Mouse (Mus musculus) left cerebral cortex, adult 8-10 months (tissue): Measurements from ENCODE around the gene Ndufb4. TPM values are rescaled to one million over a fixed set of nuclear protein-coding genes. Genes with fewer than 3 reads are reported as not detected.

Experiments used
- DNase-seq, 2 experiments: peaks; one replicate each; pipeline ENCODE4 v3.0.0; 2022; ENCODE audit warnings: low spot score in 2 of 2
- total RNA-seq, 4 experiments: library from RNA; stranded (reverse); gene quantifications; 2 replicates each; pipeline ENCODE4 v1.2.4; 2022

Ndufb4 gene
- total RNA-seq, 4 experiments from 2014 or later = 62.1 to 83.1 (median 75.9) TPM

DNA sequence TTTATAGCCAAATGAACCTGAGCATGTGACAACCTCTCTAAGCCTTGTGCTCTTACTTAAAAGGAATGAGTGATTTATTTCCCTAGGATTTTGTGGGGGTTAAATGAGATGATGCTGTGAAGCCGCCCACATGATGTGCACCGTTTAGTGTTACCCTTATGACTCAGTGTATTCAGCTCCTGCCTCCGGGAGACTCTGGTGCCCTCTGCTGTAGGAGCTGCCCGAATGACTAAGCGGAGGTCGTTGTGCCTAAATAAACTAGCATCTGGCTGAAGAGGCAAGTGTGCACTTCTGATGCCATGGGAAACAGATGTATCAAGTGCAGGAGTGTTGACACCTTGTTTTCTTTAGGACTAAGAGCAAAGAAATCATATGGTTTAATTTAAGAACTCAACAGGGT, 18.1 kb downstream of the Ndufb4 start:
- peak in 1 of 2 experiments; percentile 76 for DNase-seq

DNA sequence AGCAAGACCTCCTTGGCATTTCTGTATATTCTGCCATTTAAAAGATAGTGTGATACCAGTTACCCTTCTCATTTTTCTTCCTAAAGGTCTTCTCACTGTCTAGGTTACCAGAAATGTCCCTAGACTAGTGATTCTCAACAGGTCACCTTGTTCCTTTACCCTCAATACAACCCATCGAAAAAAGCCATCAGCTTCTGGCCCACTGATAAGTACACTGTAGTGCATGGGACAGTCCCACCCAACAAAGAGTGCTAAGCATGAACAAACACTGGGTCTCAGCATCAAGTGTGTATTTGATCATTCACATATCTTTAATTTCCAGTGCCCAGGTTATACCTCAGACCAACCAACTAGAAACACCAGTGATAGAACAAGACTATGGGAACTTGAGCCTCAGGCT, 19.2 kb downstream of the Ndufb4 start:
- DNase-seq = no peak

DNA sequence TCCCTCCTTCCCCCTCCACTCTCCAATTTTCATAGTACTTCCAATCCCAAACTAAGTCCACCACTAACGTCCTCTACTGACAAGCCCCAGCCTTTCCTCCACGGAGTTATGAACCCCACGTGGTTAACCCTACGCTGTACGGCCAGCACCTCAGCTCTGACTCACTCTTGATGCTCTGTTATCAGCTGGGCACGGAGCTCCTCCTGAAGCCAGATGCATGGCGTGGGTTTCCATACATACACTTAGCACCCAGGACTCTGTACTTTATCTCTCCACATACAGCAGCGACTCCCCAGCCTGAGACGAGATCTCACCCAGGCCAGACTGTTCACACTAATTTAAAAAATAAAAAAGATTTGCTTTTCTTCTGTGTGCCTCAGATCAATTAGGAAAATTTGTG, 19.7 kb downstream of the Ndufb4 start:
- DNase-seq = no peak

DNA sequence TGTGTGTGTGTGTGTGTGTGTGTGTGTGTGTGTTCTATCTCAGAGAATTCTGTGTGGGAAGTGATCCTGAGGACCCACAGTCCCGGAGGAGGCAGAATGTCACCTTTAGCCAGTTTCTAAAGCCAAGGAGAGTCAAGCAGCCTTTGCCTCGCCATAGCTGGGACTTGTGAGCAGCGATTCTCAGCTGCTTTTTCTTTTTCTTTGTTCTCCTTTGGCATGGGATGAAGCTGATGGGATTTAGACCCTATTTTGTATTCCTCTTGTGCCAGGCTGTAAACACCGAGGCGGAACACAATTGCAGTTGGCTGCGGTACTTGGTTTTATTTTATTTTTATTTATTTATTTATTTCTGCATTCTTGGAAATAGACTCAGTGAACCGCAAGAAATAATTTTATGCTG, 25.2 kb downstream of the Ndufb4 start:
- DNase-seq = no peak

DNA sequence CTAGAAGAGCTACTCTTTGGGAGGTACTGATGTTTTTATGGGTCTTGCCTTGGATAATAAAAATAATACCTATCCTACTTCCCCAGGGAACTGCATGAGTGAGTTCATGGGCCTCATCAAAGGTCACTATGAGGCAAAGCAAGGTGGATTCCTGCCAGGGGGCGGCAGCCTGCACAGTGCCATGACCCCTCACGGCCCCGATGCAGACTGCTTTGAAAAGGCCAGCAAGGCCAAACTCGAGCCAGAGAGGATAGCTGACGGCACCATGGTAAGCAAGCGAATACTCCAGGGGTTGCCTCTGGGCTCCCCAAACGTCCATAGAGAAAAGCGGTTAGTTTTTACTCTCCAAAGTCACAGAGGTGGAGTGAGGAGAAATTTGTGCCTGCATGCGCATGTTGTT, 25.9 kb downstream of the Ndufb4 start:
- DNase-seq = no peak

DNA sequence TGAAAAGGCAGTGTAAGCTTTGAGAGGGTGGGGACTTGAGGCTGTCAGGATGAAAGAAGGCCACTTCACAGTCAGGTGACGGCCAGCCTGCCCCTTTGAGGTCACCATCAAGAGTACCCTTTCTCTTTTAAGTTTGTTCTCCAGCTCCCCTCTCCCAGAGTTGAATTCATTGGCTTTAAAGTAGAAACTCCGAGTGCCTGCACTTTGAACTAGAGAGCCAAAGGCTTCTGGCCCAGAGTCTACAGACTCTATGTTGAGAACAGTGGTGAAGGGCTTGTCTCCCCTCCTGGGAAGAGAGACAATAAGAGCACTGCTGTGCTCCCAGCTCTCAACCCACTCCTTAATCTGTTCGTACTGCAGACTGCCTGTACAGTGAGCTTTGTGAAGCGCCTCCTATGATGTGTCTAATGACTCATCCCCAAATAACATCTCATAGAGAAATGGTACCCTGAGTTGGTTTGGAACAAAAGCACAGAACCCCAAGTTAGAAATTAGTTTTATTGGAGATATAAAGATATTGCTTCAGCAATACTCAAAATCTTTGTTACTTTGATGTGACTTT, 27.8 kb downstream of the Ndufb4 start:
- no peak for DNase-seq

DNA sequence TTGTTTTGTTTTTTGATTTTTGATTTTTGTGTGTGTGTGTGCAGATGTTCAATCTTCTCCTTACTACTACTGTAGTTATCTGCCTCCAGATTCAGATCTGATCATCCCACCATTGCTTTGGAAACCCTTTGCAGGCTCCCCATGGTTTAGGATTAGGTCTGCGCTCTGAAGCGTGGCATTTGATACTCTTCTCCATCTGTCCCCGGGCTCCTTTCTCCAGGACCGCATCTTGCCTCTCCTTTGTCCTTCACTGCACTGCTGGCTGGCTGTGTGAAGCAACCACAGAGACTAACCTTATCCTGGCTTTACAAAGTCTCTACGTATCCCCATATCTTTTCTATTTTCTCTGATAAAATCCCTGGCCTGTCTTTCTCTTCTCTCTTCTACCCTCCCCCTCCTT, 31.3 kb downstream of the Ndufb4 start:
- DNase-seq = no peak

DNA sequence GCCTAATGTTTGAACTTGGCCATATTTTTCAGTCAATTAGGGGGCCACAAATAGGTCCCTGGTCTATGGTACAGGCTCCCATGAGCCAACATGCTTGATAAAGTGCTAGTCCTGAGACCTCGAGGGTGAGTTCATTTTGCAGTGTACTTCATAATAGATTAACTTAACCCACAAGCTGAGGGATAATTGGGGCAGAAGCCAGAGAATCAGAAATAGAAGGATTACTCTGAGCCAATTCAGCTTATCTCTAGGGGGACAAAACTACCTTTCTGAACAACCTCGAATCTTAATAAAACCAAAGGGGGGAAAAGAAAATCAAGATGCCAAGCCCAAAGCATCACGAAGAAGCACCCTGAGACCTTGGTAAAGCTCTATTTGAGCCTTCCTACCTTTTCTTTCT, 31.9 kb downstream of the Ndufb4 start:
- no peak for DNase-seq

DNA sequence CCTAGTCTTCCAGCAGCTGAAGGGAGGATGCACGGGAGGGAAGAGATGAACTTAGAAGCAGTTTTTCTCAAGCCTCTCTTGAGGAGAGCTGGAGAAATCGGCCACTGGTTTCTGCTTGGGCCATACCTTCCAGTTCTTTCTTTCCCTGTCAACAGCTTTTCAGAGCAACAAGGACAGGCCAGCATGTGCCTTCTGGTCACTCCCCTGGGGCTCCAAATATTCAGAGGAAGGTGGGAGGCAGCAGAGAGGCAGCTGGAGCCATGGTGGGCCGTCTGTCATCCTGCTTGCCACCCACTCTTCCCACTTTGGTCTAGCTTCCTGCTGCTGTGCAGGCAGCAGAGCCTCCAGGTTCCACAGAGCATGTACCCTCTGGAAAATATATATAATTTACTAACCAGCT, 36.6 kb downstream of the Ndufb4 start:
- DNase-seq = peak in 1 of 2 experiments; percentile 81

DNA sequence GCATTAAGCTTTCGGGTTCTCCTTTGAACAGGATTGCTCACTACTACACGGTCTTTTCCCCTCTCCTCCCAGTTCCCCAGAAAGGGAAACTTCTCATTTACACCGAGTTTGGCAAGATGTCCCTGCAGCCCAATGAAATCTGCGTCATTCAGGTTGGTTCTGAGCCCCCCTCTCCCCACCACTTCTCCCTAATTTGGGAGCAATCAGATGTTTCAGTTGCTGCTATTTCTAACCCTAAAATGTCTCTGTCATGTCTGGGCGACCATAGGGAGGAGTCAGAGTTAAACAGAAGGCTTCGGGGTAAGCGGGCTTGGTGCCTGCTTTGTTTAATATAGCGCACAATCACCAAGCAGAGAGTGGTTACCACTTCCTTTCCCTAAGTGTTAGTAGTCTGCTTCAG, 38.1 kb downstream of the Ndufb4 start:
- DNase-seq = no peak

DNA sequence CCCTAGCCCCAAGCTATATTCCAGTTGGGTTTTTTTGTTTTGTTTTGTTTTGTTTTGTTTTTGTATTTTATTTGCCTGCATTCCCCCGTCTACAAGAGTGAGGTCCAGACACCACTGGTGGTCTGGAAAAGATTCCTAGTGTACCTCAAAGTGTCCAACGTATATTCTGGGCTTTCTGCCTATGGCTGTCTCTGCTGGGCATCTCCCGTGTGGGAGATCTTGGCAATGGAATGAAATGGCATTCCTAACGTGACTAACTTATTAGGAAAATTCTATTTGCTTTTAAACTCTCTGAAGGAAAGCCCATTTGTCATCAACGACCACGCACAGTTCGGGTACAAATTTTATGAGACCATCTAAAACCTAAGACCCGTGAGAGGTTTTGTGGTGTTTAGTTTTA, 38.8 kb downstream of the Ndufb4 start:
- no peak for DNase-seq

DNA sequence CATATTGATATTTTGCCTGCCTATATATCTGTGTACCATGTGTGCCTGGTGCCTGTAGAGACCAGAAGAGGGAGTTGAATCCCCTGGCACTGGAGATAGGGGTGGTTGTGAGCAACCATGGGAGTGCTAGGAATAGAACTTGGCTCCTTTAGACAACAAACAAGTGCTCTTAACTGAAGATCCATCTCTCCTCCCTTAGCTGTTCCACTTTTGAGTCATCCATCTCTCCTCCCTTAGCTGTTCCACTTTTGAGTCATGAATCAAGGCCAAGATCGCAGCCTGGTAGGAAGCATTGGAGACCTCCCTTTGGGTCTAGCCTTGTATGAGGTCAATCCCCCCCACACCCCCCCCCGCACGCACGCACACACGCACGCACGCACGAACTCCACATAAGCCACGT, 39.7 kb downstream of the Ndufb4 start:
- no peak for DNase-seq

DNA sequence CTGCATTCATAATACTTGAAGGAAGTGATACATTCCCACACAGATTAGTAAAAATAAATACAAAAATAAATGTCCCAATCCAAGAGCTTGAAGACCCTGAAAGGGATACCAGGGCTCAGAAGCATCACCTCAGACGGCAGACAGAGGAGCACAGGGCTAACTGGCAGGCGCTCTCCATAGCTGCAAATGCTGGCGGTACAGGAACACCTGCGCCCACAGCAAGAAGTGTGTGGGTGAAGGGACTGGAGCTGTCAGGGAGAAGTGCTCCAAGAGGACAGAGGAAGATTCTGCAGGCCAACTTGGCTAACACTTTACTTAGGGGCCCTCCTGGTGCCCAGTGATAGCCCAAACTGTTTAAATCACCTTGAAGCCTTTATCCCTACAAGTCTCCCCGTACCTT, 42.2 kb downstream of the Ndufb4 start:
- DNase-seq = peak in 1 of 2 experiments; percentile 48

DNA sequence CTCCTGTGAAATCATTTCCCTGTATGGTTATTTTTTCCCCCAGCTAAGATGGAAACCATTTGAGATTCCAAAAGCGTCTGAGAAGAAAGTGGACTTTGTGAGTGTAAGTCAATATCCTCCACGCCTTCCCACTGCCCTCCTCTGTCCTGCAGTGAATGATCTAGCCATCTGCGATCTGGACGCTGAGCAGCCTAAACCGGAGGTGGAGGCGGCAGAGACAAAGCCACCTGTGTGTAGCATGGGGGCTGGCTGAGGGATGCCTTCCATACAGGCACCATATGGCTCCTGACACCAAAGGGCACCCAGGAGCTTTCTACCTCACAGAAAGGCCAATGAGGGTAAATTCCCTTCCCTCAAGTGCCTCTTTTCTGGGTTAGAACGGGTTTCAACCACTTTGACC, 43.2 kb downstream of the Ndufb4 start:
- DNase-seq = no peak

DNA sequence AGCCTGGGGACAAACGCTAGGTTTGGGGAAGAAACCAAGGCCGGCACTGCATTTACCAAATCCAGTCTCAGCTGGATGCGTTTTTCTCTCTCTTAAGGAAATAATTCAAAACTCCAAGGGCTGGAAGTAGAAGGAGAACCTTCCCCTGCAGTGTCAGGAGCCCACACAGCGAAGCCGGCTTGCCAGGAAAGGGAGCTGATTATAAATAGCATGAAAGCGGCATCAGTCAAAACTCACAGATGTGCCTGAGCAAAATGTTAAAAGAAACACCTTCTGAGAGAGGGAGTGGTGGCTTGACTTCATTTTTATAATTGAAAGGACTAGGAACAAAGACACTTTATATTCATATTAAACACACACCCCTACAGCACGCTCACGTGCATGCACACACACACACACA, 43.9 kb downstream of the Ndufb4 start:
- peak in 1 of 2 experiments; percentile 60 for DNase-seq

DNA sequence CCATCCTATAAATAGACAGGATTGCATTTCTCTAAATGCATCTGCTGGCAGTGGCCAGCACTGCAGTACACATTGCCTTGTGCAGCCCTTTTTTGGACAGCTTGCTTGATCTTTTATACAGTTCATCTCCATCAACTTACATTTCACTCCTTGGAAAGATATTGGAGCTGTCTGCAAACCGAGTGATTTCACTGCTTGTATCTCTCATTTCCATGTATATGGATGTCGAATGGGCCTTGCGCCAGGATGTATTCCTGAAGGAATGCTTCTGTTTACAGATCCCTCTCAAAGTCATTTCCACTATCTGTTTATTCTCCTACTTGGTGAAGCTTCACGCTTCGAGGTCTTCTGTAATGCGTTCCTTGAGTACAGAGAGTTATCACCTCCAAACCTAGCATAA, 50.0 kb downstream of the Ndufb4 start:
- DNase-seq = no peak

DNA sequence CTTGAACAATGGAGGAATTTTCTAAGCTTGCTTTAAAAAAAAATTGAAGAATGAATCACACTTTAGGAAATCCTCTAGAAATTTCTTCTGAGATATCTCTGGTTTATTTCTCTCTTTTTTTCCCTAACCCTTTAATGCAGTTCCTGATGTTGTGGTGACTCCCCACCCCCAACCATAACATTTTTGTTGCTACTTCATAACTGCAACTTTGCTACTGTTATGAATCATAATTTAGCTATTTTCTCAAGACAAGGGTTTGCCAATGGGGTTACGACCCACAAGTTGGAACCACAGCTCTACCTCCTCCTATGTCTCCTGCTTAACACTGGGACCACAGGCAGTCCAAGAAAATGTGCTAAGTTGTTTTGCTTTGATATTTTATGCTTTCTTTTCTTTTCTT, 50.8 kb downstream of the Ndufb4 start:
- DNase-seq = no peak

DNA sequence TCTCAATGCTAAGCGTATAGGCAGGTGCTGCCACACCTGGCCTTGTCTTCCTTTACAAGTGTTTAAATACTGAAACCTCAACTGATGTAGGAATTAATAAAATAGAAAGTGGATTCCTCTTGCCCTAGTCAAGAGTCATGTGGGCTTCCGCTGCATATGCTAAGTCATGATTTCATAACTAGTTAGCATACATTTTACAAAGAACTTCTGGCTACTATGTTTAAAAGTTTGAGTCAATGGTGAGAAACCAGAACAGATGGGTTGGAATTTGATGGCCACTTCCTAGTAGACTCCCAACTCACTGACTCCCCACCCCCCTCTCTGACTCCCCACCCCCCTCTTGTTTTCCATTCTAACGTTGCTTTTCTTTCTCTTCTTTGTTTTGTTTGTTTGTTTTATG, 54.9 kb downstream of the Ndufb4 start:
- DNase-seq = no peak

DNA sequence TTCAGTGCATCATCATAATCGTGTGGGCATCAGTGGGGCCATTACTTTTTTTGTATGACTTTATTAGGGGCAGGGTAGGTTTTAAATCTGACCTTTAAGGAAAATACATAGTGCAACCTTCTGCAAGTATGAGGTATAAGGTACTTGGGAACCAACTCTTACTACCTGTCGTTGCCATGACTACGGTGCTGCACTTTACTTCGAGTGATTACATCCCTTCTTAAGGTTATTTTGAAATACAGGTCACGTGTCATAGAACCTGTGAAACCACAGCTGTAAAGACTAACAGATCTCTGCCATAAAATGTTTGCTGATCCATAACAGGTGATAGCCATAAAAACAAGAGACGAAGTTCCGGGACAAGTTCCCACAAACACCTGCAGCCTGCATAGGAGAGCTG, 55.8 kb downstream of the Ndufb4 start:
- DNase-seq = no peak

DNA sequence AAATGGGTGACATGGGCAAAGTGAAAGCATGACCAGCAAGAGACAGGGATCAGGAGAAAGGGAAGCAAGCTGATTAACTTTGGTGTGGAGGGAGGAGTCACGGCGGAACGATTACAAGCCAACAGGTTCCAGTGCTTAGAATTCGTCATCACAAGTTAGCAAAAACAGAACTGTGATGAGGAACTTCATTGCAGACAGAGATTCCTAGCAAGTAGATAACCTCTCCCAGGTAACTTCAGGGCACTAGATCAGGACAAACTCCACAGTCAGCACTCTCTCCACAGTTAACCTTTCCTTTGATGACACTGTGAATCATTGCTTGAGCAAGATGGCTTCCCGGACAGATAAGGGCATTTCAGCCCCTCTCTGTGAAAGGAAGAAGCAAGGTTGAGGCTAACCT, 56.8 kb downstream of the Ndufb4 start:
- no peak for DNase-seq
